Mouse (Mus musculus): ENCODE data around the gene Nptxr. TPM values are rescaled to one million over a fixed set of nuclear protein-coding genes. Genes with fewer than 3 reads are reported as not detected.

Nptxr gene
- total RNA-seq, 2 experiments from 2014 or later, result 1.9 to 2.6 TPM

- intact Hi-C loops (cut with DNase I; ENCODE audit: low total_unique reads), result no loop called here
- DNase-seq, result no peak
Observed at GRCm38 (mm10) chr15:79740739-79741138, 63.8 kb downstream of the Nptxr start.

Other genes starting within 250 kb of the Nptxr start
- under 1 TPM in 1 of 2 experiments, not detected in 1; 0.20 TPM for gene Dmc1, start 199.7 kb downstream of the Nptxr start, total RNA-seq (2021)
- gene Fam227a, start 145.8 kb downstream of the Nptxr start, total RNA-seq (2021), result 1 to 10 TPM in 1 of 2 experiments, under 1 TPM in 1; 0.53 to 1.4 TPM
- 10 to 100 TPM; 17.2 to 18.0 TPM for gene Cby1, start 145.6 kb downstream of the Nptxr start, total RNA-seq (2021)
- 10 to 100 TPM; 78.3 to 80.4 TPM for gene Tomm22, start 133.9 kb downstream of the Nptxr start, total RNA-seq (2021)
- gene Josd1, start 116.8 kb downstream of the Nptxr start, total RNA-seq (2021), result 10 to 100 TPM in 1 of 2 experiments, 1 to 10 TPM in 1; 9.8 to 11.1 TPM
- gene Gtpbp1, start 113.9 kb downstream of the Nptxr start, total RNA-seq (2021), result 10 to 100 TPM; 17.7 to 18.0 TPM
- 10 to 100 TPM; 62.3 to 81.4 TPM for gene Sun2, start 62.2 kb downstream of the Nptxr start, total RNA-seq (2021)
- gene Dnal4, start 26.9 kb downstream of the Nptxr start, total RNA-seq (2021), result 1 to 10 TPM; 7.4 to 7.6 TPM
- gene Npcd, start 29.5 kb upstream of the Nptxr start, total RNA-seq (2021), result under 1 TPM; 0.47 to 0.55 TPM
- gene Cbx6, start 29.9 kb upstream of the Nptxr start, total RNA-seq (2021), result 10 to 100 TPM; 21.2 to 23.5 TPM
- gene Apobec3, start 86.9 kb upstream of the Nptxr start, total RNA-seq (2021), result 1 to 10 TPM; 4.7 to 7.9 TPM
- gene Cbx7, start 166.4 kb upstream of the Nptxr start, total RNA-seq (2021), result 1 to 10 TPM; 3.7 to 4.5 TPM
- 10 to 100 TPM; 25.2 to 38.5 TPM for gene Pdgfb, start 210.2 kb upstream of the Nptxr start, total RNA-seq (2021)

Data from gastrocnemius, postnatal 14 days (tissue).